Mouse (Mus musculus) heart, postnatal 25 days (tissue): Measurements from ENCODE around the gene Zfp27. TPM values are rescaled to one million over a fixed set of nuclear protein-coding genes. Genes with fewer than 3 reads are reported as not detected.
"Not testable (repeated sequence)": the region's sequence is repeated elsewhere in the genome, so short reads cannot be mapped to it uniquely, and the experiment has no call there.

Experiments
- DNase-seq: peaks from one replicate; pipeline ENCODE4 v3.0.0; 2022; ENCODE audit warnings: low spot score
- intact Hi-C: fragments of 180-260 bp; cut with DNase I; formaldehyde crosslinking; loops from one replicate; pipeline ENCODE4 v1.15.1; 2025
- microRNA-seq: library from miRNA; unstranded; fragments of <30 nt; microRNA quantifications from one replicate; pipeline ENCODE4 v1.2.0, GENCODE M21; 2022
- total RNA-seq, 2 experiments: library from RNA; stranded (reverse); gene quantifications; 2 replicates each; pipeline ENCODE4 v1.2.3; 2021

Gene Zfp27
- total RNA-seq, 2 experiments from 2014 or later: 7.0 to 8.7 TPM

GRCm38 (mm10) chr7:29904101-29904500, 2.3 kb downstream of the Zfp27 start:
- intact Hi-C loops: loop anchor here (5.0 kb wide), 1 partner anchor 42 kb away; no protein-coding TSS in a partner anchor
- DNase-seq: no peak

DNA sequence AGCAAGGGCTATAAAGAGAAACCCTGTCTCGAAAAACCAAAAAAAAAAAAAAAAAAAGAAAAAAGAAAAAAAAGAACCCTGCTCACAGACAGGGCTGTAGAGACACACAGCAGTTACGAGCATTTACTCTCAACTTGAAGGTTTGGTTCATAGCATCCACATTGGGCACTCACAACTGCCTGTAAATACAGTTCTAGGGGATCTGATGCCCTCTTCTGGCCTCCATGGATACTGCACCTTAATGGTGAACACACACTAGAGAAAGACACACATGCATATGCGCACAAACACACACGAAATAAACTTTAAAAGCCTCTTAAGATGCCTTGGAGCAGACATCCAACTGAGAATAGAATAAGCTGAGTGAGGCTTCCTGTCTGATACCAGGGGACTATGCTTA, 8.0 kb downstream of the Zfp27 start:
- intact Hi-C loops: no loop called here
- no peak for DNase-seq

DNA sequence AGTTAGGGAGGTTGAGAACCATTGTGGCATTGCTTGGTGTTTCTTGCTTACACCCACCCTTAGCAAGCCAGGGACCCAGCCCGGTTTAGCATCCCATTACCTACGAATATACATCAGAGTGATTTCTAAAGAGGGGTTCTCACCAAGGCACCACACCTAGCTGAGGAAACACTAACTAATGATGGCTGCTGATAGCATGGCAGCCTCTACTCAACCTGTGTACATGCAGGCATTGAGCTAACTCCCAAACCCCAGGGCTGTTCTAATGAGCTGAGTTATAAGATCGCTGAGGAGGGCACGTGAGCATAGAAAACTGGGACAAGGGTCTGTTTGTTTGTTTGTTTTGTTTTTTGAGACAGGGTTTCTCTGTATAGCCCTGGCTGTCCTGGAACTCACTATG, 13.6 kb downstream of the Zfp27 start:
- intact Hi-C loops: no loop called here
- DNase-seq: no peak

- DNase-seq: no peak
Measured at GRCm38 (mm10) chr7:29890501-29890900, 15.9 kb downstream of the Zfp27 start.

DNA sequence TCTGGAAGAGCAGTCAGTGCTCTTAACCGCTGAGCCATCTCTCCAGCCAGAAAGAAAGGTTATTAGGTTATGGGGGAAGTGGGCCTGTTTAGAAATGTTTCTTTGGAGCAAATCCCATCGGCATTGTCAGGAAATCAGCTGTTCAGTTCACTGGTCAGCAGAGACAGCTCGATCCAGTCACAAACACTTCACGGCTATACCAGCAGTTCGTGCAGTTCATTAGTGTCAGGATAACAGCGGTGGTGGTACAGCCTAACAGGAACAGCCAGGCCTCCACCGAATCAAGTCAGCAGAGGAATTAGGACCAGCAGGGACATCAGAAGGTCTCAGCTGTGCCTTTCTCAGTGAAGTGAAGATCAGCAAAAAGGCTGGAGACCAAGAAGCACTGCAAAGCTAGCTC, 25.5 kb downstream of the Zfp27 start:
- DNase-seq: no peak
- intact Hi-C loops: no loop called here

More at GRCm38 (mm10) chr7:29890501-29890900, 15.9 kb downstream of the Zfp27 start:
- intact Hi-C loops: no loop called here

DNA sequence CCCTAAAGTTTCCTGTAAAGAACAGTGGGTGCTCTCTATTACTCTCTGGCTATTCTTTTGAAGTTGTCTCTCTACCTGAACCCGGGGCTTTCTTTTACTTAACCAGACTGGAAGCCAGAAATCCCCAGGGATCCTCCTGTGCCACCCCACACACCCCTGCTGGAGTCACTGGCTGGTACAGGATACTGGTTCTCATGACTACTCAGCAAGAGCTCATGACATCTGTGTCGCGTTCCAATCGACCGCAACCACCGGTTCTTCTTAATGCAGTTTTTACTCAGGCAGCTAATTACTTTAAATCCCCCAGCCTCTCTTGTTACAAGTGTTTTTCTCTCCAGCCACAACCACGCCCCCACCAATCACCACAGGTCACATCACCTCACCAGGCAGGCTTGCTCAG, 26.3 kb downstream of the Zfp27 start:
- no peak for DNase-seq
- intact Hi-C loops: no loop called here

GRCm38 (mm10) chr7:29877561-29877960, 28.8 kb downstream of the Zfp27 start:
- intact Hi-C loops, DNase-seq: not testable (repeated sequence)

- DNase-seq: no peak
- intact Hi-C loops: no loop called here
Measured at GRCm38 (mm10) chr7:29874256-29874655, 32.1 kb downstream of the Zfp27 start.

GRCm38 (mm10) chr7:29861660-29862059, 44.7 kb downstream of the Zfp27 start:
- DNase-seq: no peak
- intact Hi-C loops: loop anchor here (5.0 kb wide), 1 partner anchor 41 kb away; no protein-coding TSS in a partner anchor

DNA sequence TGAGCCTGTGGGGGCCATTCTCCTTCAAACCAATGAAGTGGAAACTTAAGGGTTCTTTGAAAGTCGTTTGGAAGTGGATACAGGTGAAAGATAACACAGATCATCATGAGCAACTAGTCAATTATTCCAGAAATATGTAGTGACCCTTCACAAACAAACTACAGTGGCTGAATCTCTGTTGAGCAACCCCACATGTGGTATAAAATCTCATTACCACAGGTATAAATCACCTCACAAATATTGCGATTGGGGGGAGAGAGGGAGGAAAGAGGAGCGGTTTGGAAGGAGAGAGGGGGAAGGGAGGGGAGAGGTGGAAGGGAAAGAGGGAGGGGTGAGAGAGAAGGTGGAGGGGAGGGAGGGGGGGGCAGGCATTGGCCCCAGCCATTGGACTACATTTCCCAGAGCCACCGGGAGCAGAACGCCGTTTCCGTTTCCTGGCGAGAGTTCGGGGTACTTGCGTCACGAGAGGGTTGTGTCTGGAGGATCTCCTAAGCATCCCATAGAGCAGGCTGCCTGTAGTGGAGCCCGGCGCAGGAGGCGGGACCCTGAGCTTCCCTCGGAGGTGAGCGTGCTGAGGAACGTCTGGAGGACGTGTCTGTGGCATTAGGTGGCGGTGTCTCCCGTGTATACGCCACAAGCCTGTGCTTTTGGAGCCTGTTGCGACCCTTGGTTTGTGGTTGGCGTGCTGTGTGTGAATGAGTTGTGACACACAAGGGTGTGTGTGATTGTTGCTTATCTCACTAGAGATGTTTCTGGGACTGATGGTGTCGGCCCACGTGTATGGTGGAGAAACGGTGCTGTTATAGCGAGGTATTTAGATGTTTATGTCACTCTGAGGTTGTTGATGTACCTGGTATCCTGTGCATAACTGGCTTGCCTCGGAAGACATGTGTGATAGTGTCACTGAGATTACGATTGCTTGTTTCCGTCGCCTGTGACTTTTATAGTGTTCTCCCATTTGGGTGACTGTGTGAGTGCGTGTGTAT, 46.5 kb downstream of the Zfp27 start, which contains the start of gene Zfp420:
Gene Zfp420, plus strand, starts transcription at position 448 of the 986 bp plus-strand sequence.
- intact Hi-C loops: loop anchor here (5.0 kb wide), 2 partner anchors 42 to 88 kb away; no protein-coding TSS in a partner anchor
- peak; percentile 80 for DNase-seq

GRCm38 (mm10) chr7:29853219-29853842, 53.0 kb downstream of the Zfp27 start, which contains the start of gene Zfp940:
Zfp940 (minus strand) TSS chr7:29853669.
- intact Hi-C loops: loop anchor here (2.0 kb wide), 1 partner anchor 33 kb away; no protein-coding TSS in a partner anchor
- peak; percentile 63 for DNase-seq

DNA sequence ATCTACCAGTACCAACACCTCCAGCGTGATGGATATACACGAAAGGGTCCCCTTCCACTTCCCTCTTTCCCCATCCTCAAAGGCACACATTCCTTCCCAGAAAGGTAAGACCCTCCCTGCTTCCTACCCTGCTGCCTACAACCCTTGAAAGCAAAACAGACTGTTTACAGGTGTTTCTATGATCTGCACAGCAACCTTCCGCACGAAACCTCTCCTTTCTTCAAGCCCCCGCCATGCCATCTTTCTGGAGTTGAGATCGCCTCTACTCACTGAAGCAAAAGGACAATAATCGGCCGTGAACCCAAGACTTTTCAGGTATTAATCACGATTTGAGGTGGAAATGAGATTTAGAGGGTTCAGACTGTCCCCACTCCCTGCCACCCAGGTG, 53.5 kb downstream of the Zfp27 start:
- no peak for DNase-seq
- intact Hi-C loops: loop anchor here (2.0 kb wide), 1 partner anchor 32 kb away; no protein-coding TSS in a partner anchor

- no peak for DNase-seq
- intact Hi-C loops: no loop called here
Measured at GRCm38 (mm10) chr7:29844616-29845015, 61.8 kb downstream of the Zfp27 start.

Small RNA genes lying within 50 kb of the gene (microRNA-seq; reads per million reads assigned to microRNA genes)
- gene Mir7668: 2.8 reads per million, percentile 3 among the genes with 10 or more reads in this experiment

Other genes with a start within 250 kb of the Zfp27 start
- not detected for gene Catsperg2, start 179.5 kb downstream of the Zfp27 start, total RNA-seq
- gene Zfp84, start 138.0 kb downstream of the Zfp27 start, total RNA-seq: 10 to 100 TPM; 10.2 to 12.4 TPM
- gene Zfp30, start 122.6 kb downstream of the Zfp27 start, total RNA-seq: 1 to 10 TPM; 5.2 to 6.1 TPM
- gene Zfp790, start 90.5 kb downstream of the Zfp27 start, total RNA-seq: 10 to 100 TPM; 12.4 to 12.7 TPM
- gene Zfp940, start 52.9 kb downstream of the Zfp27 start, total RNA-seq: 1 to 10 TPM in 1 of 2 experiments, under 1 TPM in 1; 0.16 to 1.1 TPM
- 1 to 10 TPM; 3.0 to 3.5 TPM for gene Zfp420, start 46.6 kb downstream of the Zfp27 start, total RNA-seq
- gene Zfp383, start 1.7 kb upstream of the Zfp27 start, total RNA-seq: 1 to 10 TPM; 6.2 to 8.2 TPM
- gene Zfp74, start 47.5 kb upstream of the Zfp27 start, total RNA-seq: 1 to 10 TPM; 6.6 to 7.8 TPM
- gene Zfp568, start 77.4 kb upstream of the Zfp27 start, total RNA-seq: 10 to 100 TPM; 24.5 to 28.1 TPM
- 1 to 10 TPM; 2.2 to 2.8 TPM for gene Zfp14, start 144.8 kb upstream of the Zfp27 start, total RNA-seq
- gene Zfp82, start 166.3 kb upstream of the Zfp27 start, total RNA-seq: 1 to 10 TPM; 1.9 to 2.0 TPM
- not detected for gene Gm26920, start 183.8 kb upstream of the Zfp27 start, total RNA-seq
- gene Zfp566, start 184.0 kb upstream of the Zfp27 start, total RNA-seq: 1 to 10 TPM; 2.2 TPM
- 10 to 100 TPM; 30.7 to 37.3 TPM for gene Zfp260, start 188.2 kb upstream of the Zfp27 start, total RNA-seq
- 1 to 10 TPM; 2.7 to 2.9 TPM for gene Zfp382, start 215.4 kb upstream of the Zfp27 start, total RNA-seq